ENCODE assay signal across 8 mouse cellular contexts in genomic region chr11:84066071-84066481, GRCm38 (mm10). TPM values are rescaled to one million over a fixed set of nuclear protein-coding genes. Genes with fewer than 3 reads are reported as not detected.
DNase-seq lines count a peak whose midpoint lies in the region; ATAC-seq lines count a peak whose summit lies in the region.

No protein-coding gene starts in this region.

- peak; percentile 57 for DNase-seq in cerebellum, adult 11-12 months
- DNase-seq in cerebellum, postnatal 4 days (ENCODE audit: low spot score in 2 of 2) = no peak
- DNase-seq in CD4-positive helper T cell, adult 2 months (ENCODE audit: low read depth, low spot score) = peak; percentile 51
- DNase-seq in embryo, embryonic 10.5 days (ENCODE audit: low spot score) = peak; percentile 49
- peak; percentile 67 for DNase-seq in induced T-regulatory cell, adult 2 months (ENCODE audit: low read depth)
- no peak for DNase-seq in urinary bladder, postnatal 4 days (ENCODE audit: low spot score in 2 of 2)

- ATAC-seq in megakaryocyte-erythroid progenitor cell, adult 5-6 weeks (replicated peaks; ENCODE audit: low FRiP score, low TSS enrichment, poor library complexity, severe bottlenecking) = 0 out of 2 replicates have a peak, but pooled peaks have one; percentile 36
- ATAC-seq in erythroid progenitor cell, adult 5-6 weeks (replicated peaks; ENCODE audit: low FRiP score, poor library complexity, severe bottlenecking) = no peak

RNA-seq across cellular contexts. Expression of gene Dusp14, which starts 3.0 kb away (rescaled TPM):
- not detected in 2 replicates for total RNA-seq in megakaryocyte-erythroid progenitor cell, adult 5-6 weeks (2014; fragmentation: Nextera tagmentation)
- total RNA-seq in megakaryocyte-erythroid progenitor cell, adult 5-6 weeks (2017) = not detected in 2 replicates
- total RNA-seq in erythroid progenitor cell, adult 5-6 weeks (2015; ENCODE audit: low replicate concordance) = not detected in 2 replicates
- total RNA-seq in erythroid progenitor cell, adult 5-6 weeks (2017; ENCODE audit: low replicate concordance) = not detected in 2 replicates

Comparison
In these comparisons a context has a peak if more than half of its experiments do, and no peak if none do; other contexts are left out.
1. DNase-seq: peak in cerebellum, adult 11-12 months (single experiment), CD4-positive helper T cell, adult 2 months (single experiment), embryo, embryonic 10.5 days (single experiment) and induced T-regulatory cell, adult 2 months (single experiment); none in cerebellum, postnatal 4 days (0 of 2) and urinary bladder, postnatal 4 days (0 of 2).